Mouse (Mus musculus): ENCODE measurements around the gene Ccnjl.
A peak's percentile ranks its signal among the peaks of the same experiment; 100 is the strongest.

Ccnjl gene

GRCm38 (mm10) chr11:43528078-43528682, 404 bp upstream of the Ccnjl start:
- no peak for DNase-seq (ENCODE audit: low spot score)

- DNase-seq (ENCODE audit: low spot score), result no peak
Observed at GRCm38 (mm10) chr11:43530043-43530442, 1.5 kb downstream of the Ccnjl start.

- no peak for DNase-seq (ENCODE audit: low spot score)
Observed at GRCm38 (mm10) chr11:43531619-43532018, 3.0 kb downstream of the Ccnjl start.

- no peak for DNase-seq (ENCODE audit: low spot score)
Observed at GRCm38 (mm10) chr11:43537074-43537473, 8.5 kb downstream of the Ccnjl start.

GRCm38 (mm10) chr11:43539863-43540262, 11.3 kb downstream of the Ccnjl start:
- DNase-seq (ENCODE audit: low spot score), result no peak

GRCm38 (mm10) chr11:43543711-43544466, 15.3 kb downstream of the Ccnjl start:
- no peak for DNase-seq (ENCODE audit: low spot score)

GRCm38 (mm10) chr11:43544819-43545218, 16.2 kb downstream of the Ccnjl start:
- DNase-seq (ENCODE audit: low spot score), result no peak

GRCm38 (mm10) chr11:43545873-43546475, 17.4 kb downstream of the Ccnjl start:
- no peak for DNase-seq (ENCODE audit: low spot score)

GRCm38 (mm10) chr11:43546678-43547077, 18.1 kb downstream of the Ccnjl start:
- DNase-seq (ENCODE audit: low spot score), result no peak

GRCm38 (mm10) chr11:43548148-43548547, 19.6 kb downstream of the Ccnjl start:
- DNase-seq (ENCODE audit: low spot score), result no peak

- DNase-seq (ENCODE audit: low spot score), result no peak
Observed at GRCm38 (mm10) chr11:43548657-43549435, 20.3 kb downstream of the Ccnjl start.

GRCm38 (mm10) chr11:43549701-43550100, 21.1 kb downstream of the Ccnjl start:
- no peak for DNase-seq (ENCODE audit: low spot score)

GRCm38 (mm10) chr11:43551756-43552155, 23.2 kb downstream of the Ccnjl start:
- no peak for DNase-seq (ENCODE audit: low spot score)

- no peak for DNase-seq (ENCODE audit: low spot score)
Observed at GRCm38 (mm10) chr11:43552675-43553074, 24.1 kb downstream of the Ccnjl start.

- DNase-seq (ENCODE audit: low spot score), result no peak
Observed at GRCm38 (mm10) chr11:43556538-43556937, 28.0 kb downstream of the Ccnjl start.

GRCm38 (mm10) chr11:43559515-43560292, 31.1 kb downstream of the Ccnjl start:
- DNase-seq (ENCODE audit: low spot score), result peak; percentile 29

GRCm38 (mm10) chr11:43563654-43564244, 35.2 kb downstream of the Ccnjl start:
- DNase-seq (ENCODE audit: low spot score), result no peak

GRCm38 (mm10) chr11:43565414-43565813, 36.8 kb downstream of the Ccnjl start:
- DNase-seq (ENCODE audit: low spot score), result no peak

- no peak for DNase-seq (ENCODE audit: low spot score)
Observed at GRCm38 (mm10) chr11:43565852-43566251, 37.3 kb downstream of the Ccnjl start.

- DNase-seq (ENCODE audit: low spot score), result no peak
Observed at GRCm38 (mm10) chr11:43566696-43567095, 38.1 kb downstream of the Ccnjl start.

- no peak for DNase-seq (ENCODE audit: low spot score)
Observed at GRCm38 (mm10) chr11:43568263-43568662, 39.7 kb downstream of the Ccnjl start.
